Mouse (Mus musculus) WW6 (cell line): ENCODE measurements around the gene Tmem192.
"Not testable (repeated sequence)": the region's sequence is repeated elsewhere in the genome, so short reads cannot be mapped to it uniquely, and the experiment has no call there.

Source experiments
- DNase-seq: peaks from one replicate; pipeline ENCODE4 v3.0.0-alpha.2; 2013; ENCODE audit warnings: low read depth, low spot score

The Tmem192 gene

GRCm38 (mm10) chr8:64983150-64983897 is 36.3 kb downstream of the Tmem192 start:
- DNase-seq: no peak

- no peak for DNase-seq
These were observed 40.7 kb downstream of the Tmem192 start, which contains the start of gene Trim75 for GRCm38 (mm10) chr8:64987731-64988130. Gene Trim75, minus strand, starts transcription at chr8:64987831.

- DNase-seq: no peak
These were observed 51.9 kb downstream of the Tmem192 start for GRCm38 (mm10) chr8:64998806-64999365.

GRCm38 (mm10) chr8:65007616-65008015 is 60.6 kb downstream of the Tmem192 start:
- DNase-seq: not testable (repeated sequence)

- no peak for DNase-seq
These were observed 71.4 kb downstream of the Tmem192 start, which contains the start of the genes Trim61 and Trim60 for GRCm38 (mm10) chr8:65018423-65018822. Gene Trim61, minus strand, starts transcription at chr8:65018523. Gene Trim60, minus strand, starts transcription at chr8:65018584.
